In the genomic region with DNA sequence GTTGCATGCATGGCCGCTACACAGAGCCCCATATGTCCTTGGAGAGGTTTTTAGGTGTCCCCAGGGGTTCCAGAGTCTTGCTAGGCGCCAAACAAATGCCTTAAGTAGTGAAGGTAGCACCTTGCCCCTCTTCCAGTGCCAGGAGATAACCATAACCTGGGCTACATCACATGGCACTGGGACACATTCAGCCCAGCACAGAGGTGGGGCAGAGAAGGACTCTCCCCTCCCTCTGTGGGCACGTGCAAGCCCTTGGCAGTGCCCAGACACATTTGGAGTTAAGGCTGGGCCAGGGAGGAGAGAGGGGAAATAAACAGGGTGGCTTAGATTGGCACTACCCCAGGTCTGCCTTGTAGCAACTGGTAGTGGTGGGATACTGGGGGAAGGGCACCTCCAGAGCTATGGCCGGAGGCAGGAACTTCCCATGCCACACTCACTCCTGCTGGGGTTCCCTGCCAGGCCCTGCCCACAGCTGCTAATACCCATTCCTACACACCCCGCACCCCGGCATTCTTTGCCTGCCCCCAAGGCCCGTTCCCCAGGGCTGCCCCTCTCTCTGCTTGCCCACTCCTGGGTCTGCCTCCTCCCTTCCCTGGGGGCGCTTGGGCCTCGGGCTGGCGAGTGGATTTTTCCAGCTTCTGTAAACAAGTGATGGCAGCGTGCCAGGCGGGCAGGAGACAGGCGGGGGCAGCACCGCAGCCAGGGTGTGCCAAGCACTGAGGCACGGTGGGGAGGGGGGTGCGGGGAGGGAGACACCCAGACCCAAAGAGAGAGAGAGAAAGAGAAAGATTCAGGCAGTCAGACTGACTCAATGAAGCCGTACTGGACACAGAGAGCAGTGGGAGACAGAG, we compare ENCODE assay signal across 8 mouse cellular contexts. TPM values are rescaled to one million over a fixed set of nuclear protein-coding genes. Genes with fewer than 3 reads are reported as not detected.
DNase-seq lines count a peak whose midpoint lies in the region; ATAC-seq and TF ChIP-seq lines count a peak whose summit lies in the region.

No protein-coding gene starts in this region.

- no peak for ATAC-seq in G1E (ENCODE audit: extremely low read depth, insufficient number of reproducible peaks, low FRiP score, poor library complexity, severe bottlenecking)

- no peak for TF ChIP-seq POLR2A in bone marrow macrophage, adult 2 months (IDR thresholded peaks at IDR 0.05; ENCODE audit: borderline replicate concordance, low read depth, low read length)
- TF ChIP-seq POLR2A in lung, adult 2 months (IDR thresholded peaks at IDR 0.05; ENCODE audit: borderline replicate concordance, extremely low read depth, low read depth, low read length): no peak

- DNase-seq in G1E (ENCODE audit: low spot score): no peak
- DNase-seq in forebrain, embryonic 10.5 days (ENCODE audit: extremely low spot score, low spot score): no peak
- DNase-seq in heart, postnatal 4 days: peak; percentile 79
- DNase-seq in layer of hippocampus, adult 2 months (ENCODE audit: low spot score in 2 of 2): peak; percentile 82 to 86
- peak; percentile 74 for DNase-seq in lung, adult 2 months
- DNase-seq in right cerebral cortex, adult 2 months (ENCODE audit: low spot score in 2 of 2): peak; percentile 78 to 82
- DNase-seq in thymus, postnatal 36 days: no peak

- H3K4me1 ChIP-seq in G1E (ENCODE audit: insufficient read depth, low read depth, low read length): peaks cover 99% of the 10 kb centered on the region
- H3K4me1 ChIP-seq in bone marrow macrophage, adult 2 months (ENCODE audit: control insufficient read depth, insufficient read depth, low read length): peaks cover 68% of the 10 kb centered on the region
- H3K4me1 ChIP-seq in forebrain, embryonic 10.5 days: peaks cover 87% of the 10 kb centered on the region
- peaks cover 64% of the 10 kb centered on the region for H3K4me1 ChIP-seq in lung, adult 2 months (ENCODE audit: control insufficient read depth, insufficient read depth, low read length)

- H3K27ac ChIP-seq in bone marrow macrophage, adult 2 months (ENCODE audit: insufficient read depth, low read depth, low read length): peak overlapping the region; percentile 56
- peak overlapping the region; percentile 85 for H3K27ac ChIP-seq in forebrain, embryonic 10.5 days
- peak overlapping the region; percentile 97 for H3K27ac ChIP-seq in layer of hippocampus, adult 2 months

- no peaks in the 10 kb centered on the region for H3K9me3 ChIP-seq in G1E (replicated peaks)
- no peaks in the 10 kb centered on the region for H3K9me3 ChIP-seq in forebrain, embryonic 10.5 days

- TF ChIP-seq CTCF in G1E (IDR thresholded peaks at IDR 0.05; ENCODE audit: low read depth, low read length): no peak
- TF ChIP-seq CTCF in bone marrow macrophage, adult 2 months (IDR thresholded peaks at IDR 0.05; ENCODE audit: low read depth, low read length): no peak
- TF ChIP-seq CTCF in layer of hippocampus, adult 2 months (conservative IDR thresholded peaks at IDR 0.05): no peak
- no peak for TF ChIP-seq CTCF in lung, adult 2 months (IDR thresholded peaks at IDR 0.05; ENCODE audit: insufficient read depth, low read length)

- 48% methylated on average over 17 of the region's 17 CpGs for WGBS in forebrain, embryonic 10.5 days
- WGBS in lung, adult 2 months: 12% methylated on average over 16 of the region's 17 CpGs

- H3K27me3 ChIP-seq in G1E (ENCODE audit: insufficient read depth, low read length): no peaks in the 10 kb centered on the region
- H3K27me3 ChIP-seq in forebrain, embryonic 10.5 days (ENCODE audit: poor library complexity, severe bottlenecking): peaks cover 7% of the 10 kb centered on the region; the same call in 1 of the 2 replicates

- peak overlapping the region; percentile 65; the same call in 1 of the 2 replicates for H3K4me3 ChIP-seq in G1E (ENCODE audit: low read depth, low read length)
- peak overlapping the region; percentile 46 for H3K4me3 ChIP-seq in bone marrow macrophage, adult 2 months (ENCODE audit: insufficient read depth, low read length)
- H3K4me3 ChIP-seq in forebrain, embryonic 10.5 days: peak overlapping the region; percentile 25; the same call in 1 of the 2 replicates
- peak overlapping the region; percentile 45 for H3K4me3 ChIP-seq in layer of hippocampus, adult 2 months
- no peak overlapping the region for H3K4me3 ChIP-seq in lung, adult 2 months (replicated peaks; ENCODE audit: extremely low read depth, low read depth, low read length)

- H3K36me3 ChIP-seq in G1E (replicated peaks): peaks cover 60% of the 10 kb centered on the region
- peaks cover 13% of the 10 kb centered on the region for H3K36me3 ChIP-seq in forebrain, embryonic 10.5 days (replicated peaks)

RNA-seq across cellular contexts. Expression of a gene that starts 10.1 kb away (rescaled TPM):
- 58.0 and 68.0 TPM in 2 replicates for total RNA-seq in G1E (2014; fragmentation: Nextera tagmentation)
- 20.1 and 20.3 TPM in 2 replicates for total RNA-seq in G1E (2017)
- polyA plus RNA-seq in G1E (2012): 32.3 and 33.1 TPM in 2 replicates
- polyA plus RNA-seq in bone marrow macrophage, adult 2 months (2012; ENCODE audit: insufficient read depth, insufficient read length, missing spikeins): 20.7 and 23.5 TPM in 2 replicates
- 9.5 and 10.9 TPM in 2 replicates for polyA plus RNA-seq in forebrain, embryonic 10.5 days (2016; fragmentation: Nextera tagmentation; extraction: Ambion mirVana)
- total RNA-seq in heart, postnatal 4 days (2021): 100 to 1,000 TPM; 171 to 183 TPM
- 1,000 to 10,000 TPM in 1 of 2 experiments, 100 to 1,000 TPM in 1; 996 to 1,082 TPM for total RNA-seq in layer of hippocampus, adult 2 months (2021)
- 142 and 159 TPM in 2 replicates for polyA plus RNA-seq in lung, adult 2 months (2012; rRNA removed)

RNA-seq across cellular contexts. Expression of a gene that starts 21.3 kb away (rescaled TPM):
- total RNA-seq in G1E (2014; fragmentation: Nextera tagmentation) (55.8 and 95.6 TPM in 2 replicates), G1E (2017) (37.8 and 39.7 TPM in 2 replicates)
- polyA plus RNA-seq in G1E (2012): 83.8 and 109 TPM in 2 replicates
- 26.9 and 32.2 TPM in 2 replicates for polyA plus RNA-seq in bone marrow macrophage, adult 2 months (2012; ENCODE audit: insufficient read depth, insufficient read length, missing spikeins)
- 69.7 and 77.3 TPM in 2 replicates for polyA plus RNA-seq in forebrain, embryonic 10.5 days (2016; fragmentation: Nextera tagmentation; extraction: Ambion mirVana)
- total RNA-seq in heart, postnatal 4 days (2021): 10 to 100 TPM; 51.7 to 52.3 TPM
- 100 to 1,000 TPM; 146 to 148 TPM for total RNA-seq in layer of hippocampus, adult 2 months (2021)
- polyA plus RNA-seq in lung, adult 2 months (2012; rRNA removed): 45.0 and 55.1 TPM in 2 replicates

RNA-seq across cellular contexts. Expression of a gene that starts 24.6 kb away (rescaled TPM):
- total RNA-seq in G1E (2014; fragmentation: Nextera tagmentation) (0.75 and 3.1 TPM in 2 replicates), G1E (2017) (0.93 TPM in 2 replicates)
- 2.3 TPM in 2 replicates for polyA plus RNA-seq in G1E (2012)
- polyA plus RNA-seq in bone marrow macrophage, adult 2 months (2012; ENCODE audit: insufficient read depth, insufficient read length, missing spikeins): 7.4 and 8.2 TPM in 2 replicates
- 1.5 TPM in 2 replicates for polyA plus RNA-seq in forebrain, embryonic 10.5 days (2016; fragmentation: Nextera tagmentation; extraction: Ambion mirVana)
- 10 to 100 TPM; 26.3 to 27.6 TPM for total RNA-seq in heart, postnatal 4 days (2021)
- 10 to 100 TPM; 93.2 to 94.0 TPM for total RNA-seq in layer of hippocampus, adult 2 months (2021)
- 213 and 329 TPM in 2 replicates for polyA plus RNA-seq in lung, adult 2 months (2012; rRNA removed)

RNA-seq across cellular contexts. Expression of a gene that starts 44.7 kb away (rescaled TPM):
- total RNA-seq in G1E (2014; fragmentation: Nextera tagmentation): 38.0 and 52.2 TPM in 2 replicates
- 39.4 and 45.6 TPM in 2 replicates for total RNA-seq in G1E (2017)
- 36.5 and 44.9 TPM in 2 replicates for polyA plus RNA-seq in G1E (2012)
- polyA plus RNA-seq in bone marrow macrophage, adult 2 months (2012; ENCODE audit: insufficient read depth, insufficient read length, missing spikeins): 78.4 and 79.3 TPM in 2 replicates
- polyA plus RNA-seq in forebrain, embryonic 10.5 days (2016; fragmentation: Nextera tagmentation; extraction: Ambion mirVana): 22.9 and 24.1 TPM in 2 replicates
- total RNA-seq in heart, postnatal 4 days (2021): 10 to 100 TPM; 67.8 to 71.5 TPM
- 100 to 1,000 TPM; 168 to 178 TPM for total RNA-seq in layer of hippocampus, adult 2 months (2021)
- polyA plus RNA-seq in lung, adult 2 months (2012; rRNA removed): 39.0 and 54.3 TPM in 2 replicates

RNA-seq across cellular contexts. Expression of a gene that starts 49.5 kb away (rescaled TPM):
- total RNA-seq in G1E (2014; fragmentation: Nextera tagmentation): not detected in 2 replicates
- total RNA-seq in G1E (2017): 0.27 TPM in 1 of 2 replicates, not detected in the other
- not detected in 2 replicates for polyA plus RNA-seq in G1E (2012)
- polyA plus RNA-seq in bone marrow macrophage, adult 2 months (2012; ENCODE audit: insufficient read depth, insufficient read length, missing spikeins): not detected in 2 replicates
- polyA plus RNA-seq in forebrain, embryonic 10.5 days (2016; fragmentation: Nextera tagmentation; extraction: Ambion mirVana): not detected in 2 replicates
- total RNA-seq in heart, postnatal 4 days (2021): not detected
- not detected for total RNA-seq in layer of hippocampus, adult 2 months (2021)
- not detected in 2 replicates for polyA plus RNA-seq in lung, adult 2 months (2012; rRNA removed)

Comparison
In these comparisons a context has a peak if more than half of its experiments do, and no peak if none do; other contexts are left out.
1. DNase-seq: peak in heart, postnatal 4 days (single experiment), layer of hippocampus, adult 2 months (2 of 2), lung, adult 2 months (single experiment) and right cerebral cortex, adult 2 months (2 of 2); none in G1E (single experiment), forebrain, embryonic 10.5 days (single experiment) and thymus, postnatal 36 days (0 of 2).
2. RNA of a gene that starts 24.6 kb away (polyA plus RNA-seq): 213 to 329 TPM in lung, adult 2 months; 7.4 to 8.2 TPM in bone marrow macrophage, adult 2 months, 2.3 TPM in G1E and 1.5 TPM in forebrain, embryonic 10.5 days; every median in the first group is over 10 times any median in the second.
3. Peak in every context shown above with its lines, with median percentiles within 50 percentile points of each other: H3K27ac ChIP-seq.